Mouse (Mus musculus) megakaryocyte, embryonic 14.5 days (primary cell): ENCODE data around the gene Trp53rka. TPM values are rescaled to one million over a fixed set of nuclear protein-coding genes. Genes with fewer than 3 reads are reported as not detected.

Source experiments
- H3K27me3 ChIP-seq: replicated peaks from 2 replicates; pipeline ENCODE3; 2012; ENCODE audit warnings: inconsistent platforms
- H3K36me3 ChIP-seq: replicated peaks from 2 replicates; pipeline ENCODE3; 2012; ENCODE audit warnings: low read length, inconsistent platforms, mixed read lengths
- H3K4me1 ChIP-seq: 2 replicates; pipeline ENCODE4 v1.6.1; 2012; ENCODE audit warnings: inconsistent platforms
- H3K4me3 ChIP-seq: replicated peaks from 2 replicates; pipeline ENCODE3; 2012; ENCODE audit warnings: moderate library complexity, mild to moderate bottlenecking, inconsistent platforms
- H3K9me3 ChIP-seq: 2 replicates; pipeline ENCODE4 v1.6.1; 2012; ENCODE audit warnings: inconsistent platforms
- FLI1 ChIP-seq: IDR thresholded peaks from 2 replicates; pipeline ENCODE4 v1.6.1; 2012; ENCODE audit warnings: low read length, inconsistent platforms, mixed read lengths
- GATA1 ChIP-seq: IDR thresholded peaks from 3 replicates; pipeline ENCODE4 v1.6.1; 2012; ENCODE audit warnings: mixed read lengths, low read length, inconsistent platforms, borderline replicate concordance
- polyA plus RNA-seq: library from polyadenylated mRNA; stranded (reverse); fragments of >175 nt; gene quantifications from 2 replicates; pipeline ENCODE4 v1.2.3, GENCODE M21; 2012; ENCODE audit warnings: low replicate concordance; ENCODE audit not compliant: insufficient read depth

Gene Trp53rka
- polyA plus RNA-seq, 1 experiment: 17.6 TPM

DNA sequence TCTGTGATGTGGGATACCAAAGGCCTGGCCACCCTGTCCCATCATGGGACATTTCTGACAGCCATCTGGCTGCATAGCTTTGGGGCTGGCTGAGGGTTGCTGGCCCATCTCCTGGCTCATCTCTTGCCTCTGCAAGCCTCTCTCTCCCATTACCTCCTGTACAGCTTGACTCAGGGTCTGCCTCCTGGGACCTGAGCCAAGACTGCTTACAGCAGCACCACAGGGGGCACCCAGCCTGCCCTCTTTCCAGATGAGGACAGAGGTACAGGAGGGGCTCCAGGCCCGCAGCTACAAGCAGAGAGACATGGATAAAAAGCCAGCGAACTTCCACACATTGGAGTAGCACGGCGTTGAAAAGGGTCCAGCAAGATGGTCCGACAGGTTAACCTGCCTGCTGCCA lies 6.7 kb downstream of the Trp53rka start:
- Histone ChIP-seq H3K9me3 (no peaks in the 10 kb centered on the region), H3K27me3 (peaks cover 33% of the 10 kb centered on the region), H3K4me3 (no peak overlapping the region), H3K4me1 (peaks cover 40% of the 10 kb centered on the region), H3K36me3 (peaks cover 30% of the 10 kb centered on the region)
- TF ChIP-seq FLI1 (no peak), GATA1 (no peak)

DNA sequence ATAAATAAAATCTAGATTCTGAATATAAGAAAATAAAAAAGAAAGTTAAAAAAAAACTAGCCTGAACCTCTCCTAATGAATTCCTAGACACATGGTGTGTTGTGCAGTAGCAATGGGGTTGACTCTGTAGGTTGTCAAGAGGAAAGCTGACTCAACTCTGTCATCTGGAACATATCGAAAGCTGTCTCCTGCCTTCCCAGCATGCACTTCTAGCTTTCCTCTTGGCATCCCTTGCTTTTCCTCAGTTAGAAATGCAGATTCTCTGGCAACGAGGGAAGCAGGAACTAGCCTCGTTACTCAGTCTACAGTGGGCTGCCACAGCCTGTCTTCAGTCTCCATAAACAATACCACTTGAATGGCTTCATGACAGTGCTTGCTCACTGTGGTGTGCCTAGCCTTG lies 7.3 kb downstream of the Trp53rka start:
- Histone ChIP-seq H3K4me1 (peaks cover 40% of the 10 kb centered on the region), H3K9me3 (no peaks in the 10 kb centered on the region), H3K36me3 (peaks cover 28% of the 10 kb centered on the region), H3K27me3 (peaks cover 39% of the 10 kb centered on the region), H3K4me3 (no peak overlapping the region)
- TF ChIP-seq FLI1 (no peak), GATA1 (no peak)

DNA sequence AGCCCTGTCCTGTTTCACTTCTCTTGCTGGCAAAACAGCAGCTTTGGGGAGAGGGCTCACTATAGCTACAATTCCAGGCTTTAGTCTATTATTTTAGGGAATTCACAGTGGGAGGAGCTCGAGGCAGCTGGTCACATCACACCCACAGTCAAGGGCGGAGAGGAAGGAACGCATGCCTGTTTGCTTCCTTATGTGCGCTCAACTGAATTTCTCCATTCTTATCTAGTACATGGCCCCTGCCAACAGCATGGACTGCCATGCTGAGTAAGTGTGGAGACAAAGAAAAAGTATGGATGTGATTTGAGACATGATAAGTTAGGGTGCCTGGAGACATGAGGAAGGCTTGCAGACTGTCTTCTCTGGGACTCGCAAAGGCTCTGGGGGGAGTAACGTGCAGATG lies 9.0 kb downstream of the Trp53rka start:
- Histone ChIP-seq H3K4me3 (no peak overlapping the region), H3K4me1 (peaks cover 38% of the 10 kb centered on the region), H3K9me3 (peaks cover 4% of the 10 kb centered on the region), H3K36me3 (peaks cover 11% of the 10 kb centered on the region), H3K27me3 (peaks cover 49% of the 10 kb centered on the region)
- no peak for TF ChIP-seq FLI1
- TF ChIP-seq GATA1: no peak

DNA sequence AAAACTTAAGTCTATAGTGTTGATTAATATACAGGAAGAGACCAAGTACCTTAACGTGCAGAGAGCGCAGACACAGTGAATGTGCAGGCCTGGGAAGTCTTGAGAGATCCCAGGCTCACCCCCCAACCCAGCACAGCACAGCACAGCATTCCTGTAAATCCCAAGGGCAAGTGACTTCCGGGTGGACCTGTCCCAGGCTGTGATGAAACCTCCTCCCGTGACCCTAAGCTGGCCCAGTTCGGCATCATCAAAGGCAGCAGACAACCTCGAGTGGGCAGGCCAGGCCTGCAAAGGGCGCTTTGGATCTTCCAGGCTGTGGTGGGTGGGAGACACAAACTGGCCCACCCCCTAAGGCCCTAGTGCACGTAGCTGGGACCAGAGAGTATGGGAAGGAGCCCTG lies 11.1 kb downstream of the Trp53rka start:
- Histone ChIP-seq H3K4me1 (peaks cover 25% of the 10 kb centered on the region), H3K36me3 (no peaks in the 10 kb centered on the region), H3K4me3 (no peak overlapping the region), H3K9me3 (peaks cover 4% of the 10 kb centered on the region), H3K27me3 (peaks cover 49% of the 10 kb centered on the region)
- TF ChIP-seq GATA1 (no peak), FLI1 (no peak)

DNA sequence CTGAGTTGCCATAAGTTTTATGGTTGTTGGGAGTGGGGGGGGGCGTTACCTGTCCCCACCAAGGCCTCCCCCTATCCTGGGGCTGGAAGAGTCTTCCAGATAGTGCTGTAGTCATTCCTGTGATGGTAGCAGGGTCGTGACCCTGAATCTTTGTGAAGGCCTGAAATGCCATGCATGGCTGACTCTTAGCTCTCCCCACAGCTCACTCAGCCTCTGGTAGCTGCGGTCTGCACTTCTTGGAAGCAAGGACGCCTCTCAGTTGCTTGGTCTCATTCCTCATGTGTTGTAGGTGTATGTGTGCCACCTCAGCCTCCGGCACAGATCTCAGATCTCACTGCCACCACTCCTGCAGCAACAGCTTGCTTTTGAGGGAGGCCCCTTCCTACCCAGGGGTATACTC lies 17.3 kb downstream of the Trp53rka start:
- H3K27me3 ChIP-seq: peaks cover 66% of the 10 kb centered on the region
- no peak overlapping the region for H3K4me3 ChIP-seq
- no peaks in the 10 kb centered on the region for H3K4me1 ChIP-seq
- no peaks in the 10 kb centered on the region for H3K36me3 ChIP-seq
- H3K9me3 ChIP-seq: peaks cover 4% of the 10 kb centered on the region
- TF ChIP-seq GATA1 (no peak), FLI1 (no peak)

DNA sequence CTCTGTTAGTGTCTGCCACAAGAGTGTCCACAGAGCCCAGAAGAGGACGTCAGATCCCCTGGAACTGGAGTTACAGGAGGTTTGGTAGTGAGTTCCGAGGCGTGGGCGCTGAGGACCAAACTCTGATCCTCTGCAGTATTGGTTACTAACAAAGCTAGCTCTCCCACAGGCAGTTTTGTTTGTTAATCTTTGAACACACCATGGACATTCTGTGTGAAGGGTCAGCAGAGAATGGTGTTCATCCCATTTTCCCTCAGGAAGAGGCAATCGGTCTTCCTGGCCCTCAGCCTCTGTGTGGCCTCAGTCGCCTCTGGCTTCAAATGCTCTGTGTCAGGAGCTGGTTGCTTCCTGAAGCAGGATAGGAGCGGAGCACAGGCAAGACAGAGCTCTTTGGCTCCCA lies 17.7 kb downstream of the Trp53rka start:
- Histone ChIP-seq H3K4me1 (no peaks in the 10 kb centered on the region), H3K4me3 (no peak overlapping the region), H3K36me3 (no peaks in the 10 kb centered on the region), H3K9me3 (peaks cover 4% of the 10 kb centered on the region), H3K27me3 (peaks cover 67% of the 10 kb centered on the region)
- TF ChIP-seq GATA1 (no peak), FLI1 (no peak)

- TF ChIP-seq FLI1 (no peak), GATA1 (no peak)
- Histone ChIP-seq H3K4me1 (no peaks in the 10 kb centered on the region), H3K36me3 (no peaks in the 10 kb centered on the region), H3K4me3 (no peak within 1 kb of the TSS), H3K27me3 (peaks cover 80% of the 10 kb centered on the region), H3K9me3 (no peaks in the 10 kb centered on the region)
These were observed 20.1 kb downstream of the Trp53rka start, which contains the start of gene Slc13a3 for GRCm38 (mm10) chr2:165473003-165473402. TSS of gene Slc13a3 (minus strand) at chr2:165473230.

DNA sequence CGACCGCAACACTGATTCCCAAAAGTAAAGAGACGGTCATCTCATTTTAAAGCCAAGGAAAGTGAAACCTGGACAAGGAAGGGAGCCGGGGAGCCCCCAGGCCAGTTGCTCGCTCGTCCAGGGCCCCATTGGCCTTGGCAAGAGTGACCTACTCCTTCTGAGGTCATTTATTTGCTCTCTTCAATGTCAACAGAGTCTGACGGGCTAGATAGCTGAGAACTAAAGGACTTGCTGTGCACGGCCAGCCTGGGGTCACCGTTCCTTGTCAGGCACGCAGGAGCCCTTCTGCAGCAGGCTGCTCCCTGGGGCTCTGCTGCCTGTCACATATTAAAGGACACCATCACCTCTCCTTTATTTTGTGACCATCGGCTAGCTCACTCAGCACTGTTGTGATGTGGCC lies 21.2 kb downstream of the Trp53rka start:
- no peak overlapping the region for H3K4me3 ChIP-seq
- no peaks in the 10 kb centered on the region for H3K9me3 ChIP-seq
- no peaks in the 10 kb centered on the region for H3K36me3 ChIP-seq
- H3K4me1 ChIP-seq: no peaks in the 10 kb centered on the region
- H3K27me3 ChIP-seq: peaks cover 90% of the 10 kb centered on the region
- TF ChIP-seq GATA1 (no peak), FLI1 (no peak)

- Histone ChIP-seq H3K27me3 (peaks cover 90% of the 10 kb centered on the region), H3K4me3 (no peak overlapping the region), H3K9me3 (no peaks in the 10 kb centered on the region), H3K36me3 (no peaks in the 10 kb centered on the region), H3K4me1 (no peaks in the 10 kb centered on the region)
- TF ChIP-seq GATA1 (no peak), FLI1 (no peak)
These were observed 23.0 kb downstream of the Trp53rka start for GRCm38 (mm10) chr2:165470167-165470566.

DNA sequence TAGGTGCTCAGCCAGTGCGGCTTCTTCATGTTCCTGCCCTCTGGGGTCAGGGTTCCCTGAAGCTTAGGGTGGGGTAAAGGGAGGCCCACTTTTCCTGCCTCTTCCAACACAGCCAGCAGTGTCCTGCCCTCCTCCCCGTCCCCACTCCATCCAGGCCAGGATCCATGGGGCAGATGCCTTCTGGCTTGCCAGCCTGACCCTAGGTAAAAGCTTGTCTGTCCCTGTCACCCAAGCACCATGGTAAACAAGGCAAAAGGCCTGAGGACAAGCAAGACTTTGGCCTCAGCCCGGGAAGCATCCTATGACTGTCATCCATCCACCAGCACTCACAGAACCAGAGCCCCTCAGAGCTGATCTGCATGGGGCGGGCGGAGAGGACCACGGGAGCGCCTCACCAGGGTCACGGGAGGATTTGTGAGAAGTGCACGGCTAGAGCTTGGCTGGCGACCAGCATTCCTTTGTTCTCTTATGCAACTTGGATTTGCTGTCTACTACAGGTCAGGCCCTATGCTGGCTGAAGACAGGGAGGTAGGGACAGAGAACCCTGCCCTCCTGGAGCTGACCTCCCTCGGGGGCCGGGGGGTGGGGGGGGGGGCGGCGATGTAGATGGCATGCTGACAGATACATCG lies 25.2 kb downstream of the Trp53rka start:
- Histone ChIP-seq H3K9me3 (no peaks in the 10 kb centered on the region), H3K36me3 (no peaks in the 10 kb centered on the region), H3K27me3 (peaks cover 77% of the 10 kb centered on the region), H3K4me1 (no peaks in the 10 kb centered on the region), H3K4me3 (no peak overlapping the region)
- TF ChIP-seq FLI1 (no peak), GATA1 (no peak)

DNA sequence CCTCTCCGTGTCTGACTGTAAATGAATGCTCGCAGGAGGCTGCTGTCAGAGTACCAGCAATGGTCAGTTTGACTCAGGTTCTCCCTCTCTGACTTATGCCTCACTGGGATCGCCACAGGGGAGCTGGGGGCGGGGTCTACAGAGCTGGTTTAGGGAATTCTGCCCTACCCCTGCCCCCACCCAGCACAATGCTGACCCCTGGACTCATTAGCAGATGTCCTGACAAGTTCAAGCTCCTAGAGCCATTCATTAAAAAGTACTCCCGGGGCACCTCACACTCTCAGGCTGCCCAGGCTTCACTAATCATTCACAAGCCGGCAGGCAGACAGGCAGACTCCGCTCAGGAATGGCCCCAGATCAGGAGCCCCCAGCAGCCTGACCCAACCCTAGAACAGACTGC lies 33.5 kb downstream of the Trp53rka start:
- H3K27me3 ChIP-seq: peaks cover 62% of the 10 kb centered on the region

More for the DNA sequence above, 33.5 kb downstream of the Trp53rka start:
- peaks cover 5% of the 10 kb centered on the region for H3K4me1 ChIP-seq
- H3K36me3 ChIP-seq: no peaks in the 10 kb centered on the region
- H3K9me3 ChIP-seq: no peaks in the 10 kb centered on the region
- TF ChIP-seq FLI1 (no peak), GATA1 (no peak)
- no peak overlapping the region for H3K4me3 ChIP-seq
